Mouse (Mus musculus): Measurements from ENCODE around the gene St3gal5. TPM values are rescaled to one million over a fixed set of nuclear protein-coding genes. Genes with fewer than 3 reads are reported as not detected.

St3gal5 gene
- polyA plus RNA-seq, 1 experiment from 2014 or later, result 31.4 TPM

- Histone ChIP-seq H3K27ac (ENCODE audit: low read depth, low read length) (no peak overlapping the region), H3K36me3 (ENCODE audit: control insufficient read depth, insufficient read depth, low read length) (no peaks in the 10 kb centered on the region), H3K27me3 (ENCODE audit: control insufficient read depth, insufficient read depth, low read length) (no peaks in the 10 kb centered on the region), H3K9me3 (ENCODE audit: control insufficient read depth, low read length) (no peaks in the 10 kb centered on the region), H3K9ac (ENCODE audit: low read depth, low read length) (no peak overlapping the region), H3K4me2 (replicated peaks; ENCODE audit: low read depth, low read length) (no peak overlapping the region), H3K4me1 (ENCODE audit: control insufficient read depth, insufficient read depth, low read length) (peaks cover 3% of the 10 kb centered on the region), H3K4me3 (ENCODE audit: low read length) (no peak overlapping the region)
- 74% methylated on average over 8 of the region's 8 CpGs for WGBS
- ATAC-seq (ENCODE audit: low FRiP score, low TSS enrichment), result no peak
Measured at GRCm38 (mm10) chr6:72117322-72117968, 20.1 kb downstream of the St3gal5 start.

- no peaks in the 10 kb centered on the region; the same call in 1 of the 2 replicates for H3K4me1 ChIP-seq (ENCODE audit: control insufficient read depth, insufficient read depth, low read length)
- no peaks in the 10 kb centered on the region for H3K27me3 ChIP-seq (ENCODE audit: control insufficient read depth, insufficient read depth, low read length)
- ATAC-seq (ENCODE audit: low FRiP score, low TSS enrichment), result no peak
- H3K4me2 ChIP-seq (replicated peaks; ENCODE audit: low read depth, low read length), result no peak overlapping the region
- no peaks in the 10 kb centered on the region for H3K36me3 ChIP-seq (ENCODE audit: control insufficient read depth, insufficient read depth, low read length)
- H3K4me3 ChIP-seq (ENCODE audit: low read length), result no peak overlapping the region
- no peak overlapping the region for H3K9ac ChIP-seq (ENCODE audit: low read depth, low read length)
- no peak overlapping the region for H3K27ac ChIP-seq (ENCODE audit: low read depth, low read length)
- no peaks in the 10 kb centered on the region for H3K9me3 ChIP-seq (ENCODE audit: control insufficient read depth, low read length)
- 82% methylated on average over 1 of the region's 1 CpGs for WGBS
Measured at GRCm38 (mm10) chr6:72119870-72120269, 22.5 kb downstream of the St3gal5 start.

GRCm38 (mm10) chr6:72121301-72121700 lies 23.9 kb downstream of the St3gal5 start:
- Histone ChIP-seq H3K4me2 (replicated peaks; ENCODE audit: low read depth, low read length) (no peak overlapping the region), H3K36me3 (ENCODE audit: control insufficient read depth, insufficient read depth, low read length) (no peaks in the 10 kb centered on the region), H3K27ac (ENCODE audit: low read depth, low read length) (no peak overlapping the region), H3K9me3 (ENCODE audit: control insufficient read depth, low read length) (no peaks in the 10 kb centered on the region), H3K9ac (ENCODE audit: low read depth, low read length) (no peak overlapping the region), H3K4me3 (ENCODE audit: low read length) (no peak overlapping the region), H3K4me1 (ENCODE audit: control insufficient read depth, insufficient read depth, low read length) (no peaks in the 10 kb centered on the region; the same call in 1 of the 2 replicates), H3K27me3 (ENCODE audit: control insufficient read depth, insufficient read depth, low read length) (no peaks in the 10 kb centered on the region)
- no peak for ATAC-seq (ENCODE audit: low FRiP score, low TSS enrichment)
- WGBS, result 56% methylated on average over 3 of the region's 3 CpGs

DNA sequence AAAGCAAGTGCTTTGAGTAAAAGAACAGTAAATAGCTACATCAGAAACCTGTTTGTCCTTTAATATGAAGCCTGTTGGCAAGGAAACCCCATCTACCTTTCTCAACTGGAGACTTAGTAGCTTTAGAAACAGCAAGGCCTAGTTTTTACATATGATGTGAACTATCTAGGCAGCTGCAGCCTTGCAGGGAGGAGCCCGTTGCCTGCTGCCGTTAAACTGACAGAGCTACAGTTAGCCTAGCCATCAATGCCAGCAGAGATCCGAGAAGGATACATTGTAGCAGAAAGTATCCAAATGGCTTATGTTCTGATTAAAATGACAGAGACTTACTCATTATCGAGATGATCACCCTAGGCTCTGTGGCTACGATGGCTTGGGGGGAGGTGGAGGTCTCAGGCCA lies 25.1 kb downstream of the St3gal5 start:
- Histone ChIP-seq H3K9ac (ENCODE audit: low read depth, low read length) (no peak overlapping the region), H3K27me3 (ENCODE audit: control insufficient read depth, insufficient read depth, low read length) (no peaks in the 10 kb centered on the region), H3K4me3 (ENCODE audit: low read length) (no peak overlapping the region), H3K4me2 (replicated peaks; ENCODE audit: low read depth, low read length) (no peak overlapping the region), H3K27ac (ENCODE audit: low read depth, low read length) (no peak overlapping the region), H3K4me1 (ENCODE audit: control insufficient read depth, insufficient read depth, low read length) (peaks cover 4% of the 10 kb centered on the region; the same call in 1 of the 2 replicates), H3K36me3 (ENCODE audit: control insufficient read depth, insufficient read depth, low read length) (no peaks in the 10 kb centered on the region), H3K9me3 (ENCODE audit: control insufficient read depth, low read length) (no peaks in the 10 kb centered on the region)
- ATAC-seq (ENCODE audit: low FRiP score, low TSS enrichment), result no peak
- 68% methylated on average over 5 of the region's 5 CpGs for WGBS

GRCm38 (mm10) chr6:72124315-72125103 lies 27.1 kb downstream of the St3gal5 start:
- H3K4me2 ChIP-seq (replicated peaks; ENCODE audit: low read depth, low read length), result no peak overlapping the region
- peaks cover 5% of the 10 kb centered on the region; the same call in 1 of the 2 replicates for H3K36me3 ChIP-seq (ENCODE audit: control insufficient read depth, insufficient read depth, low read length)
- WGBS, result 94% methylated on average over 13 of the region's 13 CpGs
- ATAC-seq (ENCODE audit: low FRiP score, low TSS enrichment), result no peak
- H3K4me1 ChIP-seq (ENCODE audit: control insufficient read depth, insufficient read depth, low read length), result peaks cover 4% of the 10 kb centered on the region; the same call in 1 of the 2 replicates
- H3K27me3 ChIP-seq (ENCODE audit: control insufficient read depth, insufficient read depth, low read length), result no peaks in the 10 kb centered on the region
- H3K9me3 ChIP-seq (ENCODE audit: control insufficient read depth, low read length), result no peaks in the 10 kb centered on the region
- H3K9ac ChIP-seq (ENCODE audit: low read depth, low read length), result no peak overlapping the region
- no peak overlapping the region for H3K27ac ChIP-seq (ENCODE audit: low read depth, low read length)
- no peak overlapping the region for H3K4me3 ChIP-seq (ENCODE audit: low read length)

DNA sequence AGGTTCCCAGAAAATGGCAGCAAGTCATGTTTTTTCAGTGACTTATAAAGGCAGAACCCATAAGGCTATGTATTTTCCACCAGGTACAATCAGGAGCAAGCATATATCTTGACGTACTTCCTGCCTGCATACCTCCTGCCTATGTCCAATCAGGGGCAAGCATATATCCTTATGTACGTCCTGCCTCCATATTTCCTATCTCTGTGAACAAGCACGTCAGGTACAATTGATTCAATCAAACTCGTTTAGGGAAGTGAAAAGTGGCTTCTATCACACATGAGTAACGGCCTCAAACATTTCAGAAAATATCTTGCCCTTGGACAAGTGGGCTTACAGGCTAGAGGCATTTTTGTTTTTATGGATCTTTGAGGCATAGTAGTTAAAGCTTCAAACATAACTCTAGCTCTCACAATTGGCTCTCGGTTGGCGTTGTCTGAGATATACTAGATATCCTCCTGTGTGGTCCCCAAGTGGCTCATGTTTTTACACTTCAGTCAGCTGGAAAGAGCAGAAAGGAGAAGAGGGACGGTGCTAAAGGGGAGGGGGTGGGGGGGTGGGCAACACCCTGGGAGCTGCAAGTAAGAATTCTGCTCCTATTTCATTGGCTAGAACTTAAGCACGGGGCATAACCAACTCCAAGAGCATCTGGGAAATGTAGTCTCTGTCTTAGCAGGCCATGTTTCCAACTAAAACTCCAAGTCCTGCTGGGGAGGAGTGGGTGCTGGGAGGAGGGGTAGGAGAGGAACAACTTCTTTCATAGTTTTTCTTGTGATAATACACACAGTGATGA lies 28.9 kb downstream of the St3gal5 start:
- H3K36me3 ChIP-seq (ENCODE audit: control insufficient read depth, insufficient read depth, low read length), result peaks cover 9% of the 10 kb centered on the region; the same call in 1 of the 2 replicates
- 0 out of 2 replicates have a peak, but pooled peaks cover 4% of the 10 kb centered on the region for H3K4me1 ChIP-seq (ENCODE audit: control insufficient read depth, insufficient read depth, low read length)
- WGBS, result 60% methylated on average over 9 of the region's 9 CpGs
- no peak overlapping the region for H3K27ac ChIP-seq (ENCODE audit: low read depth, low read length)
- H3K9me3 ChIP-seq (ENCODE audit: control insufficient read depth, low read length), result no peaks in the 10 kb centered on the region
- peak; percentile 69 for ATAC-seq (ENCODE audit: low FRiP score, low TSS enrichment)
- H3K4me2 ChIP-seq (replicated peaks; ENCODE audit: low read depth, low read length), result no peak overlapping the region; the same call in 1 of the 2 replicates
- H3K9ac ChIP-seq (ENCODE audit: low read depth, low read length), result no peak overlapping the region
- H3K4me3 ChIP-seq (ENCODE audit: low read length), result no peak overlapping the region
- H3K27me3 ChIP-seq (ENCODE audit: control insufficient read depth, insufficient read depth, low read length), result no peaks in the 10 kb centered on the region

DNA sequence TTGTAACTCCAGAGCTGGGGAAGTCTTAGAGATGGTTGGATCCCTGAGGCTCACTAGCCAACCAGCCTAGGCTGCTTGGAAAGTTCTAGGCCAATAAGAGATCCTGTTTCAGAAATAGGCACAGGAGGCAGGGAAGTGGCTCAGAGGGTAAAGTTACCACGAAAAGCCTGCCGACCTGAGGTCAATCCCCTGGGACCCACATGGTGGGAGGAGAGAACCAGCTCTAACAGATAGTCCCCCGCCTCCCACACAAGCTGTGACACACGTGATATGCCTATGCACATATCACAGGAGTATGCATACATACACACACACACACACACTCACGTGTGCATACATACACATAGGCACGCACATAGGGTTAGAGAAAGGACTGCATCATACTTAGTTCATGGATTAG lies 32.7 kb downstream of the St3gal5 start:
- no peak for ATAC-seq (ENCODE audit: low FRiP score, low TSS enrichment)
- H3K27me3 ChIP-seq (ENCODE audit: control insufficient read depth, insufficient read depth, low read length), result no peaks in the 10 kb centered on the region
- peaks cover 19% of the 10 kb centered on the region; the same call in 1 of the 2 replicates for H3K36me3 ChIP-seq (ENCODE audit: control insufficient read depth, insufficient read depth, low read length)
- 59% methylated on average over 6 of the region's 6 CpGs for WGBS
- no peaks in the 10 kb centered on the region for H3K9me3 ChIP-seq (ENCODE audit: control insufficient read depth, low read length)
- no peak overlapping the region for H3K4me2 ChIP-seq (replicated peaks; ENCODE audit: low read depth, low read length)
- H3K9ac ChIP-seq (ENCODE audit: low read depth, low read length), result no peak overlapping the region
- H3K4me3 ChIP-seq (ENCODE audit: low read length), result no peak overlapping the region
- 0 out of 2 replicates have a peak, but pooled peaks cover 4% of the 10 kb centered on the region for H3K4me1 ChIP-seq (ENCODE audit: control insufficient read depth, insufficient read depth, low read length)
- H3K27ac ChIP-seq (ENCODE audit: low read depth, low read length), result no peak overlapping the region

- Histone ChIP-seq H3K4me1 (ENCODE audit: control insufficient read depth, insufficient read depth, low read length) (no peaks in the 10 kb centered on the region), H3K4me3 (ENCODE audit: low read length) (no peak overlapping the region), H3K4me2 (replicated peaks; ENCODE audit: low read depth, low read length) (no peak overlapping the region), H3K27ac (ENCODE audit: low read depth, low read length) (no peak overlapping the region), H3K9me3 (ENCODE audit: control insufficient read depth, low read length) (no peaks in the 10 kb centered on the region), H3K9ac (ENCODE audit: low read depth, low read length) (no peak overlapping the region), H3K36me3 (ENCODE audit: control insufficient read depth, insufficient read depth, low read length) (peaks cover 19% of the 10 kb centered on the region; the same call in 1 of the 2 replicates), H3K27me3 (ENCODE audit: control insufficient read depth, insufficient read depth, low read length) (no peaks in the 10 kb centered on the region)
- no peak for ATAC-seq (ENCODE audit: low FRiP score, low TSS enrichment)
- WGBS, result 94% methylated on average over 8 of the region's 8 CpGs
Measured at GRCm38 (mm10) chr6:72132671-72133214, 35.4 kb downstream of the St3gal5 start.

All from kidney, embryonic 14.5 days (tissue).